Mouse (Mus musculus): Measurements from ENCODE around the gene Ucn2. TPM values are rescaled to one million over a fixed set of nuclear protein-coding genes. Genes with fewer than 3 reads are reported as not detected.

Gene Ucn2
- polyA plus RNA-seq, 2 experiments = 0.06 TPM; not detected in 1

GRCm38 (mm10) chr9:108949231-108949966 lies 36.4 kb upstream of the Ucn2 start:
- WGBS (ENCODE audit: insufficient replicate concordance) = 78% methylated on average over 13 of the region's 13 CpGs
- Histone ChIP-seq H3K4me3 (ENCODE audit: insufficient read depth in 1 of 2, low read depth in 2 of 2, low read length in 2 of 2) (no peak overlapping the region), H3K9me3 (ENCODE audit: control insufficient read depth, low read length) (no peaks in the 10 kb centered on the region), H3K4me1 (replicated peaks; ENCODE audit: control insufficient read depth in 2 of 2, insufficient read depth in 2 of 2, low read length in 1 of 2) (no peaks in the 10 kb centered on the region), H3K9ac (replicated peaks) (no peak overlapping the region), H3K4me2 (ENCODE audit: low read depth) (no peak overlapping the region), H3K27me3 (ENCODE audit: control insufficient read depth, insufficient read depth, low read length) (peaks cover 10% of the 10 kb centered on the region), H3K27ac (no peak overlapping the region), H3K36me3 (replicated peaks; ENCODE audit: control insufficient read depth, insufficient read depth, low read depth) (peaks cover 50% of the 10 kb centered on the region)
- TF ChIP-seq CTCF (IDR thresholded peaks at IDR 0.05; ENCODE audit: low read depth) (no peak), EP300 (IDR thresholded peaks at IDR 0.05; ENCODE audit: low read depth) (no peak)
- ATAC-seq (ENCODE audit: insufficient read depth) (no peak), DNase-seq (ENCODE audit: low read depth in 3 of 3, low spot score in 3 of 3) (no peak)

DNA sequence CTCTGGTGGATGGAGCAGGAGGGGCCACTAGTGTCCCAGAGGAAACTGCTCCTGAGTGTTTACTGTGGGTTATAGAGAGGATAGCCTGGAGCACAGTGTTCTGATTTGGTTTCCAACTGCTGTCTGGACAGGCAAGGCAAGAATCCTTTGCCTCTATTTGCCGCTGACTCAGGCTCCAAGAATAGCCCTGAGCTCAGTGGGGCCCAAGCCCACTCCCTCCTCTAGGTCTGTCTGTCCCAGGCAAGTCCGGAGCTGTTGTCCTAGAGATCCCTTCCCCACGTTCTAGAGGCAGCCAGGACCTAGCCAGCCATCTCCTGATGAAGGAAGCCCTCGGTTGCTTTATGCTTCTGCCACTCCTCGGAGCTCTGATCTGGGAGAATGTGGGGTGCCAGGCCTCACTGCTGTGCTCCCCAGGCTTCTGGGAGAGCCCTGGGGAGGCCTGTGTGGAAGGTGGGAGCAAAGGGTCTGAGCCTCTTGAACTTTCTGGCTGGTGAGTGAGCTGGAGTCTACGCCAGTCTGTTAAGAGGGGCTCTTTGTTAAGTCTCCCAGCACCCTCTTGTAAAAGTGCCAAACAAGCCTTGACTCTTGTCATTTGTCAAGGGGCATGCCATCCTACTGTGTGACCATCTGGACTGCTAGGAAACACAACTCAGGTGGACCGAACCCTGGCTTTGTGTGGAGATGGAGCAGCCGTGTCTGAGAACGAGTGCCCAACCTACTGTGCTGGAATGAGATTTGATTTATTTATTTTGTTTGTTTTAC lies 35.7 kb upstream of the Ucn2 start:
- WGBS (ENCODE audit: insufficient replicate concordance) = 76% methylated on average over 9 of the region's 9 CpGs
- Histone ChIP-seq H3K27ac (no peak overlapping the region), H3K4me1 (replicated peaks; ENCODE audit: control insufficient read depth in 2 of 2, insufficient read depth in 2 of 2, low read length in 1 of 2) (no peaks in the 10 kb centered on the region), H3K27me3 (ENCODE audit: control insufficient read depth, insufficient read depth, low read length) (peaks cover 10% of the 10 kb centered on the region), H3K36me3 (replicated peaks; ENCODE audit: control insufficient read depth, insufficient read depth, low read depth) (peaks cover 42% of the 10 kb centered on the region), H3K4me2 (ENCODE audit: low read depth) (no peak overlapping the region), H3K9ac (replicated peaks) (no peak overlapping the region), H3K4me3 (ENCODE audit: insufficient read depth in 1 of 2, low read depth in 2 of 2, low read length in 2 of 2) (no peak overlapping the region), H3K9me3 (ENCODE audit: control insufficient read depth, low read length) (no peaks in the 10 kb centered on the region)
- ATAC-seq (ENCODE audit: insufficient read depth) (no peak), DNase-seq (ENCODE audit: low read depth in 3 of 3, low spot score in 3 of 3) (no peak)
- TF ChIP-seq CTCF (IDR thresholded peaks at IDR 0.05; ENCODE audit: low read depth) (no peak), EP300 (IDR thresholded peaks at IDR 0.05; ENCODE audit: low read depth) (no peak)

GRCm38 (mm10) chr9:108953081-108953636 lies 32.7 kb upstream of the Ucn2 start, which contains the start of gene Col7a1:
Gene Col7a1, plus strand, starts transcription at chr9:108953586.
- H3K9ac ChIP-seq (replicated peaks) = no peak within 1 kb of the TSS
- WGBS (ENCODE audit: insufficient replicate concordance) = 17% methylated on average over 15 of the region's 15 CpGs
- ATAC-seq (ENCODE audit: insufficient read depth) = no peak

GRCm38 (mm10) chr9:108955241-108955640 lies 30.6 kb upstream of the Ucn2 start:
- no peak for ATAC-seq (ENCODE audit: insufficient read depth)
- no peaks in the 10 kb centered on the region for H3K9me3 ChIP-seq (ENCODE audit: control insufficient read depth, low read length)

More at GRCm38 (mm10) chr9:108953081-108953636, 32.7 kb upstream of the Ucn2 start, which contains the start of gene Col7a1:
- Histone ChIP-seq H3K4me1 (replicated peaks; ENCODE audit: control insufficient read depth in 2 of 2, insufficient read depth in 2 of 2, low read length in 1 of 2) (no peaks in the 10 kb centered on the region), H3K9me3 (ENCODE audit: control insufficient read depth, low read length) (no peaks in the 10 kb centered on the region), H3K4me2 (ENCODE audit: low read depth) (no peak within 1 kb of the TSS), H3K36me3 (replicated peaks; ENCODE audit: control insufficient read depth, insufficient read depth, low read depth) (peaks cover 15% of the 10 kb centered on the region), H3K27me3 (ENCODE audit: control insufficient read depth, insufficient read depth, low read length) (peaks cover 10% of the 10 kb centered on the region), H3K27ac (no peak within 1 kb of the TSS), H3K4me3 (ENCODE audit: insufficient read depth in 1 of 2, low read depth in 2 of 2, low read length in 2 of 2) (no peak within 1 kb of the TSS)
- no peak for DNase-seq (ENCODE audit: low read depth in 3 of 3, low spot score in 3 of 3)
- TF ChIP-seq CTCF (IDR thresholded peaks at IDR 0.05; ENCODE audit: low read depth) (no peak), EP300 (IDR thresholded peaks at IDR 0.05; ENCODE audit: low read depth) (no peak)

DNA sequence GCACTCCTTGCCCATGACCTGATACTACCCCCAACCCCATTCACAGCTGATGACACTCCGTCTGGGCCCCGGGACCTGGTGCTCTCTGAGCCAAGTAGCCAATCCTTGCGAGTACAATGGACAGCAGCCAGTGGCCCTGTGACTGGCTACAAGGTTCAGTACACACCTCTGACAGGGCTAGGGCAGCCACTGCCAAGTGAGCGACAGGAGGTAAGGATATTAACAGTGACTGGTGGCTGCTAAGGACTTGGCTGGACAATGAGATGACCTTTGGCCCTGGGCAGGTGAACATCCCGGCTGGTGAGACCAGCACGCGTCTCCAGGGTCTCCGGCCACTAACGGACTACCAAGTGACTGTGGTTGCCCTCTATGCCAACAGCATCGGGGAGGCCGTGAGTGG lies 30.0 kb upstream of the Ucn2 start:
- ATAC-seq (ENCODE audit: insufficient read depth) (no peak), DNase-seq (ENCODE audit: low read depth in 3 of 3, low spot score in 3 of 3) (no peak)
- H3K36me3 ChIP-seq (replicated peaks; ENCODE audit: control insufficient read depth, insufficient read depth, low read depth) = no peaks in the 10 kb centered on the region
- no peaks in the 10 kb centered on the region for H3K4me1 ChIP-seq (replicated peaks; ENCODE audit: control insufficient read depth in 2 of 2, insufficient read depth in 2 of 2, low read length in 1 of 2)
- WGBS (ENCODE audit: insufficient replicate concordance) = 80% methylated on average over 11 of the region's 11 CpGs
- no peak overlapping the region for H3K27ac ChIP-seq
- peaks cover 10% of the 10 kb centered on the region for H3K27me3 ChIP-seq (ENCODE audit: control insufficient read depth, insufficient read depth, low read length)
- no peak for TF ChIP-seq EP300 (IDR thresholded peaks at IDR 0.05; ENCODE audit: low read depth)
- no peak for TF ChIP-seq CTCF (IDR thresholded peaks at IDR 0.05; ENCODE audit: low read depth)
- H3K9me3 ChIP-seq (ENCODE audit: control insufficient read depth, low read length) = no peaks in the 10 kb centered on the region
- no peak overlapping the region for H3K4me3 ChIP-seq (ENCODE audit: insufficient read depth in 1 of 2, low read depth in 2 of 2, low read length in 2 of 2)
- no peak overlapping the region for H3K4me2 ChIP-seq (ENCODE audit: low read depth)
- no peak overlapping the region for H3K9ac ChIP-seq (replicated peaks)

More at GRCm38 (mm10) chr9:108955241-108955640, 30.6 kb upstream of the Ucn2 start:
- Histone ChIP-seq H3K4me2 (ENCODE audit: low read depth) (no peak overlapping the region), H3K4me3 (ENCODE audit: insufficient read depth in 1 of 2, low read depth in 2 of 2, low read length in 2 of 2) (no peak overlapping the region), H3K36me3 (replicated peaks; ENCODE audit: control insufficient read depth, insufficient read depth, low read depth) (no peaks in the 10 kb centered on the region), H3K27ac (no peak overlapping the region), H3K9ac (replicated peaks) (no peak overlapping the region), H3K27me3 (ENCODE audit: control insufficient read depth, insufficient read depth, low read length) (peaks cover 10% of the 10 kb centered on the region), H3K4me1 (replicated peaks; ENCODE audit: control insufficient read depth in 2 of 2, insufficient read depth in 2 of 2, low read length in 1 of 2) (no peaks in the 10 kb centered on the region)
- DNase-seq (ENCODE audit: low read depth in 3 of 3, low spot score in 3 of 3) = no peak
- TF ChIP-seq EP300 (IDR thresholded peaks at IDR 0.05; ENCODE audit: low read depth) = no peak
- no peak for TF ChIP-seq CTCF (IDR thresholded peaks at IDR 0.05; ENCODE audit: low read depth)
- WGBS (ENCODE audit: insufficient replicate concordance) = 79% methylated on average over 11 of the region's 11 CpGs

All from liver, embryonic 14.5 days (tissue).